27 mouse cellular contexts compared by ENCODE assay signal in the genomic region with DNA sequence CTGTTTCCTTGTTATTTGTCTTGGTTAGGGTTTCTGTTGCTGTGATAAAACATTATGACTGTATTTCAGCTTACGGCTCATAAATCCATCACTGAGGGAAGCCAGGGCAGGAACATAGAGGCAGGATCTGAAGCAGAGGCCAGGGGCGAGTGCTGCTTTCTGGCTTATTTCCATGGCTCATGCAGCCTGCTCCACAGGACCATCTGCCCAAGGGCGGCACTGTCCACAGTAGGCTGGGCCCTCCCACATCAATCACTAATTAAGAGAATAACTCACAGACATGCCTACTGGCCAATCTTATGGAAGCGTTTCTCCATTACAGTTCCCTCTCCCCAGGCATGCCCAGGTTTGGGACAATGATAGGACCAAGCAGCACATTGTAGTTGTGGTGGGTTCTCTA. TPM values are rescaled to one million over a fixed set of nuclear protein-coding genes. Genes with fewer than 3 reads are reported as not detected.
DNase-seq lines count a peak whose midpoint lies in the region; ATAC-seq and TF ChIP-seq lines count a peak whose summit lies in the region.
"Had no signal": no experiment of that assay in that cellular context is flagged by ENCODE, and none has a peak within 500 bp of the region (broad histone marks: within the 10 kb centered on the region; RNA-seq: fewer than 3 reads in every experiment).

No protein-coding gene starts in this region.

- TF ChIP-seq CTCF in hindbrain, postnatal 0 days (IDR thresholded peaks at IDR 0.05; ENCODE audit: low read depth) = no peak
- TF ChIP-seq CTCF in left cerebral cortex, adult 2 months (IDR thresholded peaks at IDR 0.05) = no peak
- no peak for TF ChIP-seq CTCF in midbrain, postnatal 0 days (IDR thresholded peaks at IDR 0.05)

- H3K9me3 ChIP-seq in hindbrain, postnatal 0 days (ENCODE audit: low read length) = no peaks in the 10 kb centered on the region
- no peaks in the 10 kb centered on the region for H3K9me3 ChIP-seq in hindbrain, embryonic 11.5 days (ENCODE audit: control insufficient read depth, low read length)
- H3K9me3 ChIP-seq in midbrain, postnatal 0 days (ENCODE audit: low read length) = no peaks in the 10 kb centered on the region
- no peaks in the 10 kb centered on the region for H3K9me3 ChIP-seq in midbrain, embryonic 11.5 days (ENCODE audit: control insufficient read depth, low read length)
- H3K9me3 ChIP-seq: heart, embryonic 13.5 days; midbrain, embryonic 13.5 days had no signal

- H3K4me1 ChIP-seq in hindbrain, postnatal 0 days (ENCODE audit: insufficient read depth, low read length) = no peaks in the 10 kb centered on the region
- no peaks in the 10 kb centered on the region for H3K4me1 ChIP-seq in hindbrain, embryonic 11.5 days (replicated peaks; ENCODE audit: control insufficient read depth, insufficient read depth, low read length)
- H3K4me1 ChIP-seq in midbrain, postnatal 0 days (ENCODE audit: insufficient read depth, low read length) = no peaks in the 10 kb centered on the region
- H3K4me1 ChIP-seq in midbrain, embryonic 11.5 days (ENCODE audit: control insufficient read depth, insufficient read depth, low read length) = no peaks in the 10 kb centered on the region
- H3K4me1 ChIP-seq: heart, embryonic 13.5 days; midbrain, embryonic 13.5 days had no signal

- DNase-seq in cerebellum, postnatal 10 days = peak; percentile 80 to 86
- no peak for DNase-seq in cerebellum, adult 11 months
- peak; percentile 58 for DNase-seq in hindbrain, postnatal 0 days (ENCODE audit: low spot score)
- DNase-seq in hindbrain, embryonic 11.5 days (ENCODE audit: low spot score) = no peak
- peak; percentile 64 for DNase-seq in left cerebral cortex, postnatal 4 days
- no peak for DNase-seq in left cerebral cortex, adult 2 months (ENCODE audit: extremely low spot score in 1 of 2, low spot score in 2 of 2)
- DNase-seq in midbrain, postnatal 0 days (ENCODE audit: low spot score) = peak; percentile 53
- no peak for DNase-seq in midbrain, embryonic 11.5 days (ENCODE audit: low spot score, missing footprints)
- DNase-seq: adrenal gland, postnatal 10 days; cerebellum, adult 9-10 months; gastrocnemius, postnatal 25 days; heart, adult 2 months; kidney, adult 18-20 months; lung, adult 2 months; thymus, adult 18-20 months; thymus, postnatal 36 days had no signal

- intact Hi-C loops in left cerebral cortex, postnatal 4 days (cut with DNase I) = no loop called here
- intact Hi-C loops in left cerebral cortex, adult 2 months (cut with DNase I) = no loop called here

- H3K27me3 ChIP-seq in hindbrain, postnatal 0 days (ENCODE audit: insufficient read depth, low read length) = no peaks in the 10 kb centered on the region
- no peaks in the 10 kb centered on the region for H3K27me3 ChIP-seq in hindbrain, embryonic 11.5 days (ENCODE audit: control insufficient read depth, insufficient read depth, low read length)
- H3K27me3 ChIP-seq in midbrain, postnatal 0 days (ENCODE audit: insufficient read depth, low read length) = no peaks in the 10 kb centered on the region
- H3K27me3 ChIP-seq in midbrain, embryonic 11.5 days (ENCODE audit: control insufficient read depth, insufficient read depth, low read length) = no peaks in the 10 kb centered on the region
- H3K27me3 ChIP-seq: heart, embryonic 13.5 days; midbrain, embryonic 13.5 days had no signal

- no peak overlapping the region for H3K9ac ChIP-seq in hindbrain, postnatal 0 days (replicated peaks; ENCODE audit: low read length)
- H3K9ac ChIP-seq in hindbrain, embryonic 11.5 days (ENCODE audit: low read depth, low read length) = no peak overlapping the region
- no peak overlapping the region for H3K9ac ChIP-seq in midbrain, postnatal 0 days (replicated peaks; ENCODE audit: low read length, poor library complexity, severe bottlenecking)
- no peak overlapping the region for H3K9ac ChIP-seq in midbrain, embryonic 11.5 days (ENCODE audit: low read length)
- H3K9ac ChIP-seq: heart, embryonic 13.5 days; midbrain, embryonic 13.5 days had no signal

- H3K27ac ChIP-seq in hindbrain, postnatal 0 days = no peak overlapping the region
- no peak overlapping the region for H3K27ac ChIP-seq in hindbrain, embryonic 11.5 days (ENCODE audit: low read depth, low read length)
- H3K27ac ChIP-seq in left cerebral cortex, adult 2 months = no peak overlapping the region
- no peak overlapping the region for H3K27ac ChIP-seq in midbrain, postnatal 0 days (ENCODE audit: low read depth, low read length)
- H3K27ac ChIP-seq in midbrain, embryonic 11.5 days (ENCODE audit: low read depth, low read length) = no peak overlapping the region
- H3K27ac ChIP-seq: heart, embryonic 13.5 days; midbrain, embryonic 13.5 days had no signal

- H3K36me3 ChIP-seq in hindbrain, postnatal 0 days (ENCODE audit: insufficient read depth, low read length) = no peaks in the 10 kb centered on the region
- no peaks in the 10 kb centered on the region for H3K36me3 ChIP-seq in hindbrain, embryonic 11.5 days (ENCODE audit: control insufficient read depth, insufficient read depth, low read length)
- no peaks in the 10 kb centered on the region for H3K36me3 ChIP-seq in midbrain, postnatal 0 days (ENCODE audit: insufficient read depth, low read length)
- no peaks in the 10 kb centered on the region for H3K36me3 ChIP-seq in midbrain, embryonic 11.5 days (ENCODE audit: control insufficient read depth, insufficient read depth, low read length)

- 49% methylated on average over 4 of the region's 4 CpGs for WGBS in hindbrain, postnatal 0 days
- 81% methylated on average over 4 of the region's 4 CpGs for WGBS in hindbrain, embryonic 11.5 days
- WGBS in midbrain, postnatal 0 days = 63% methylated on average over 4 of the region's 4 CpGs
- WGBS in midbrain, embryonic 11.5 days = 88% methylated on average over 4 of the region's 4 CpGs

- peak; percentile 71 for ATAC-seq in hindbrain, postnatal 0 days
- no peak for ATAC-seq in hindbrain, embryonic 11.5 days (ENCODE audit: low FRiP score)
- ATAC-seq in midbrain, postnatal 0 days (ENCODE audit: low FRiP score) = no peak
- no peak for ATAC-seq in midbrain, embryonic 11.5 days (ENCODE audit: low FRiP score)
- ATAC-seq: midbrain, embryonic 13.5 days had no signal

- no peak overlapping the region for H3K4me2 ChIP-seq in hindbrain, postnatal 0 days (ENCODE audit: low read depth, low read length)
- H3K4me2 ChIP-seq in hindbrain, embryonic 11.5 days (replicated peaks; ENCODE audit: low read depth, low read length) = no peak overlapping the region
- no peak overlapping the region for H3K4me2 ChIP-seq in midbrain, postnatal 0 days (ENCODE audit: low read depth, low read length, poor library complexity, severe bottlenecking)
- H3K4me2 ChIP-seq in midbrain, embryonic 11.5 days = no peak overlapping the region
- H3K4me2 ChIP-seq: heart, embryonic 13.5 days; liver, embryonic 11.5 days; midbrain, embryonic 13.5 days had no signal

- no peak overlapping the region for H3K4me3 ChIP-seq in hindbrain, postnatal 0 days (ENCODE audit: low read length)
- no peak overlapping the region for H3K4me3 ChIP-seq in hindbrain, embryonic 11.5 days (ENCODE audit: low read depth, low read length)
- no peak overlapping the region for H3K4me3 ChIP-seq in left cerebral cortex, adult 2 months
- H3K4me3 ChIP-seq in midbrain, postnatal 0 days (ENCODE audit: low read depth, low read length) = no peak overlapping the region
- no peak overlapping the region for H3K4me3 ChIP-seq in midbrain, embryonic 11.5 days (ENCODE audit: low read depth, low read length)
- H3K4me3 ChIP-seq: heart, adult 2 months; heart, embryonic 13.5 days; midbrain, embryonic 13.5 days had no signal

RNA-seq across cellular contexts. Expression of gene Ltbr, which starts 10.4 kb away (rescaled TPM):
- total RNA-seq in hindbrain, postnatal 0 days (2014; rRNA removed) = 31.6 and 34.4 TPM in 2 replicates
- polyA plus RNA-seq in hindbrain, postnatal 0 days (2015; fragmentation: Nextera tagmentation; extraction: Ambion mirVana) = 17.5 and 18.1 TPM in 2 replicates
- 17.9 and 19.0 TPM in 2 replicates for polyA plus RNA-seq in hindbrain, embryonic 11.5 days (2014; fragmentation: Nextera tagmentation; extraction: Ambion mirVana)
- 10 to 100 TPM in 1 of 2 experiments, 1 to 10 TPM in 1; 9.6 to 10.7 TPM for total RNA-seq in left cerebral cortex, postnatal 4 days (2021)
- 1 to 10 TPM; 7.9 to 9.1 TPM for total RNA-seq in left cerebral cortex, adult 2 months (2021)
- 24.4 TPM in 2 replicates for total RNA-seq in midbrain, postnatal 0 days (2014; rRNA removed)
- 14.5 and 15.7 TPM in 2 replicates for polyA plus RNA-seq in midbrain, postnatal 0 days (2015; fragmentation: Nextera tagmentation; extraction: Ambion mirVana)
- polyA plus RNA-seq in midbrain, embryonic 11.5 days (2014; fragmentation: Nextera tagmentation; extraction: Ambion mirVana) = 18.0 and 19.7 TPM in 2 replicates

RNA-seq across cellular contexts. Expression of gene Scnn1a, which starts 17.2 kb away (rescaled TPM):
- total RNA-seq in hindbrain, postnatal 0 days (2014; rRNA removed) = 1.7 and 3.0 TPM in 2 replicates
- polyA plus RNA-seq in hindbrain, postnatal 0 days (2015; fragmentation: Nextera tagmentation; extraction: Ambion mirVana) = 1.00 and 1.2 TPM in 2 replicates
- 0.45 and 0.96 TPM in 2 replicates for polyA plus RNA-seq in hindbrain, embryonic 11.5 days (2014; fragmentation: Nextera tagmentation; extraction: Ambion mirVana)
- total RNA-seq in left cerebral cortex, postnatal 4 days (2021) = 1 to 10 TPM; 1.5 to 2.1 TPM
- total RNA-seq in left cerebral cortex, adult 2 months (2021) = 1 to 10 TPM; 2.5 to 2.7 TPM
- total RNA-seq in midbrain, postnatal 0 days (2014; rRNA removed) = 1.5 and 1.8 TPM in 2 replicates
- 1.8 TPM in 2 replicates for polyA plus RNA-seq in midbrain, postnatal 0 days (2015; fragmentation: Nextera tagmentation; extraction: Ambion mirVana)
- 0.33 and 0.77 TPM in 2 replicates for polyA plus RNA-seq in midbrain, embryonic 11.5 days (2014; fragmentation: Nextera tagmentation; extraction: Ambion mirVana)

RNA-seq across cellular contexts. Expression of gene Tuba3a, which starts 17.4 kb away (rescaled TPM):
- not detected in 2 replicates for total RNA-seq in hindbrain, postnatal 0 days (2014; rRNA removed)
- not detected in 2 replicates for polyA plus RNA-seq in hindbrain, postnatal 0 days (2015; fragmentation: Nextera tagmentation; extraction: Ambion mirVana)
- not detected in 2 replicates for polyA plus RNA-seq in hindbrain, embryonic 11.5 days (2014; fragmentation: Nextera tagmentation; extraction: Ambion mirVana)
- not detected for total RNA-seq in left cerebral cortex, postnatal 4 days (2021)
- total RNA-seq in left cerebral cortex, adult 2 months (2021) = not detected
- total RNA-seq in midbrain, postnatal 0 days (2014; rRNA removed) = not detected in 2 replicates
- polyA plus RNA-seq in midbrain, postnatal 0 days (2015; fragmentation: Nextera tagmentation; extraction: Ambion mirVana) = not detected in 2 replicates
- polyA plus RNA-seq in midbrain, embryonic 11.5 days (2014; fragmentation: Nextera tagmentation; extraction: Ambion mirVana) = 0.08 TPM in 1 of 2 replicates, not detected in the other
- total RNA-seq: adrenal gland, postnatal 10 days; gastrocnemius, postnatal 25 days; heart, adult 2 months; heart, postnatal 25 days; layer of hippocampus, adult 18-20 months; layer of hippocampus, postnatal 14 days; megakaryocyte, adult 5-6 weeks had no signal
- polyA plus RNA-seq: cortical plate, adult 2 months; embryonic facial prominence, embryonic 11.5 days; forebrain, embryonic 11.5 days; liver, embryonic 11.5 days; small intestine, adult 2 months had no signal

RNA-seq across cellular contexts. Expression of gene Tnfrsf1a, which starts 45.9 kb away (rescaled TPM):
- total RNA-seq in hindbrain, postnatal 0 days (2014; rRNA removed) = 12.2 and 18.0 TPM in 2 replicates
- polyA plus RNA-seq in hindbrain, postnatal 0 days (2015; fragmentation: Nextera tagmentation; extraction: Ambion mirVana) = 15.5 and 16.3 TPM in 2 replicates
- polyA plus RNA-seq in hindbrain, embryonic 11.5 days (2014; fragmentation: Nextera tagmentation; extraction: Ambion mirVana) = 25.2 and 25.9 TPM in 2 replicates
- 10 to 100 TPM; 11.2 to 12.0 TPM for total RNA-seq in left cerebral cortex, postnatal 4 days (2021)
- total RNA-seq in left cerebral cortex, adult 2 months (2021) = 10 to 100 TPM; 10.8 to 11.1 TPM
- total RNA-seq in midbrain, postnatal 0 days (2014; rRNA removed) = 9.2 and 15.9 TPM in 2 replicates
- polyA plus RNA-seq in midbrain, postnatal 0 days (2015; fragmentation: Nextera tagmentation; extraction: Ambion mirVana) = 10.4 and 12.9 TPM in 2 replicates
- polyA plus RNA-seq in midbrain, embryonic 11.5 days (2014; fragmentation: Nextera tagmentation; extraction: Ambion mirVana) = 19.0 and 19.2 TPM in 2 replicates

Comparison
In these comparisons a context has a peak if more than half of its experiments do, and no peak if none do; other contexts are left out.
1. DNase-seq: peak in cerebellum, postnatal 10 days (2 of 2), hindbrain, postnatal 0 days (single experiment), left cerebral cortex, postnatal 4 days (single experiment) and midbrain, postnatal 0 days (single experiment); none in cerebellum, adult 11 months (single experiment), hindbrain, embryonic 11.5 days (single experiment), left cerebral cortex, adult 2 months (0 of 2) and midbrain, embryonic 11.5 days (single experiment).